Mouse (Mus musculus): ENCODE measurements around the gene Chrdl1. TPM values are rescaled to one million over a fixed set of nuclear protein-coding genes. Genes with fewer than 3 reads are reported as not detected.

The Chrdl1 gene
- total RNA-seq (2015; ENCODE audit: low replicate concordance) (1.3 and 2.2 TPM in 2 replicates), total RNA-seq (2017; ENCODE audit: low replicate concordance) (2.6 and 11.0 TPM in 2 replicates)

GRCm38 (mm10) chrX:143393791-143394369 lies at the start of gene Chrdl1:
Gene Chrdl1, minus strand, starts transcription at chrX:143394262.
- no peak for ATAC-seq (replicated peaks; ENCODE audit: low FRiP score, poor library complexity, severe bottlenecking)

- ATAC-seq (replicated peaks; ENCODE audit: low FRiP score, poor library complexity, severe bottlenecking): no peak
These were observed 48.6 kb upstream of the Chrdl1 start for GRCm38 (mm10) chrX:143442638-143443037.

GRCm38 (mm10) chrX:143404601-143405000 lies 10.5 kb upstream of the Chrdl1 start:
- no peak for ATAC-seq (replicated peaks; ENCODE audit: low FRiP score, poor library complexity, severe bottlenecking)

DNA sequence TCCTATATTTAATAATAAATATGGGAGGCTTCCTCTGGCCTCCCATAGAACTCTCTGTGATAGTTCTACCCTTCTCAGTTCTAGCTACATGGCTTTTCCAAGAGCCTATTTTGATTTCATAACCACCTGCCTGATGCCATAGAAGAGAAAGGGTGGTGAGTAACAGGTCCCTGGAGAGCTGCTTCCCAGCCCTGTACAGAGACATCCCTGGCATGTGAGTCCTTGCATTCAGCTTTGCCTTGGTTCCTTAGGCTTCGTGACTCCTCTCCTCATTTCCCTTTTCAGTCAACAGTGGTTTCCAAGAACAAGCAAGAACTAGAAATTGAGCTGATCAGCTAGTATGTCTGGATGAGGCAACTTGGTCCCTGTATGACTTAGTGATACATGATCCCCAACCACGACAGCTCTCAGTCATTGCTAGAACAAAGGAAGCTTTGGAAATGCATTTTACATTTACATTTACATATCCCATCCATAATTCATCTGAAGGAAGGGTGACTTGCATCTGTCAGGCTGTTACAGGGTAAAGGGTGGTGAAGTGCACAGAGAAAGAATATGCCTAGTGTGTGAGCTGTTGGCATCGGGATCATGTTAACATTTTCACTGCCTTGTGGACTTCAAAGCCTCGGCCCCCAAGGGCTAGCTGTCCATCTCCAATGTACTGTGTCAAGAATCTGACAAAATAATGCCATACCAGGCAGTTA lies 27.7 kb downstream of the Chrdl1 start:
- no peak for ATAC-seq (replicated peaks; ENCODE audit: low FRiP score, poor library complexity, severe bottlenecking)

GRCm38 (mm10) chrX:143347227-143347626 lies 46.8 kb downstream of the Chrdl1 start:
- ATAC-seq (replicated peaks; ENCODE audit: low FRiP score, poor library complexity, severe bottlenecking): no peak

- no peak for ATAC-seq (replicated peaks; ENCODE audit: low FRiP score, poor library complexity, severe bottlenecking)
These were observed 47.3 kb downstream of the Chrdl1 start for GRCm38 (mm10) chrX:143346739-143347138.

- no peak for ATAC-seq (replicated peaks; ENCODE audit: low FRiP score, poor library complexity, severe bottlenecking)
These were observed 49.3 kb downstream of the Chrdl1 start for GRCm38 (mm10) chrX:143344509-143345495.

DNA sequence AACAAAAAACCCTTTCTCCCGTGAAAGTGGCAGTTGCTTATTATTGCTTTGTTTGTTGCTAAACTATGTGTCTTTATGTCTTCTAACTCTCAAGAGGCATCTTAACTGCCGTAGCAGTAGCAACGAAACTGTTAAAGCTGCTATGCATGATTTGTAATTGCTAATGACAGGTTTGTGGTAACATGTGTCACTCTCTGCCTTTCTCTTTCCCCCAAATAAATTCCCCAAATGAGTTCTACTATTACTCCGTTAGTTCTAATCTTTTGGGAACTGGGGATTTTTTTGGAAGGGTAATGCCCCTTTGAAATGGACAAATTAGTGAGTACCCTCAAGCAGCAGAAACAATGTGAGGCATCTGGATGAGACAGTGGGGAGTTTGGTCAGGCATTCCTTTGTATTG lies 55.9 kb downstream of the Chrdl1 start:
- ATAC-seq (replicated peaks; ENCODE audit: low FRiP score, poor library complexity, severe bottlenecking): no peak

DNA sequence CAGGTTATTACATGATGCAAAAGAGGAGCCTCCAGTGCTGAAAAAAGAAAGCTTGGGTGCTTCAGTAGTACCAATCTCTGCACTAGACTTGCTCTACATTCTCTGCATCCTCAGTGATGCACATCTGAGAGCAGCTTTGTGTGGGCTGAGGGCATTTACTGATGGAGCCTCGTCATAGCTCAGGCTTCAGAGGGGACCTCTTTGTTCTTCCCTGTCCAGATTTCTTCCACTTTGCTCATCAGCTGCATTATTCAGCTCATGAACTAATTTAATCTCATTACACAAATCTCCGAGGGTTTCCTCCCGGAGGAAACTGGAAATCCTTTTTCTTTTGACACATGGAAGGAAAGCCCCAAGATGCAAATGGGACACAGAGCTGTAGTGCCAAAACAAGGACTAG lies 56.5 kb downstream of the Chrdl1 start:
- no peak for ATAC-seq (replicated peaks; ENCODE audit: low FRiP score, poor library complexity, severe bottlenecking)

GRCm38 (mm10) chrX:143336661-143337060 lies 57.4 kb downstream of the Chrdl1 start:
- no peak for ATAC-seq (replicated peaks; ENCODE audit: low FRiP score, poor library complexity, severe bottlenecking)

GRCm38 (mm10) chrX:143335846-143336245 lies 58.2 kb downstream of the Chrdl1 start:
- ATAC-seq (replicated peaks; ENCODE audit: low FRiP score, poor library complexity, severe bottlenecking): no peak

GRCm38 (mm10) chrX:143313166-143313565 lies 80.9 kb downstream of the Chrdl1 start:
- ATAC-seq (replicated peaks; ENCODE audit: low FRiP score, poor library complexity, severe bottlenecking): no peak

- no peak for ATAC-seq (replicated peaks; ENCODE audit: low FRiP score, poor library complexity, severe bottlenecking)
These were observed 99.3 kb downstream of the Chrdl1 start for GRCm38 (mm10) chrX:143294726-143295125.

DNA sequence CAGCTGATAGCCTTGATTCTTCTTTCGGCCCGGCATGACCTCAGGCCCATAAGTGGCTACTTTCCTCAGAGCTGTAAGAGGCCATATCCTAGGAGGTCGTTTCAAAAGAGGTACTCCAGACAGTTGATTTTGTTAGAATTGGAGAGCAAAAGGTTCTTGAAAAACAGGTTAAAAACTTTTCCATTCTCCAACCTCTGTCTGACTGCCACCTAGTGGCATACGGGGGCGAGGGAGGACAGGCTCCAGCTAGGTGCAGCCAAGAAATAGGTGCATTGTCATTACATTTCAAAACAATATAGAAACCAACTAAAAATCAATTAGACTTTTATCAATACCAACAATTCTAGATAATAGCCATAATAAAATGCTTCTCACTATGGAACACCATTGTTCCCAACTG lies 118.9 kb downstream of the Chrdl1 start:
- no peak for ATAC-seq (replicated peaks; ENCODE audit: low FRiP score, poor library complexity, severe bottlenecking)

GRCm38 (mm10) chrX:143250709-143251108 lies 143.4 kb downstream of the Chrdl1 start:
- no peak for ATAC-seq (replicated peaks; ENCODE audit: low FRiP score, poor library complexity, severe bottlenecking)

Other genes with a start within 250 kb of the Chrdl1 start
- not detected in 2 replicates for gene Pak3, start 124.3 kb upstream of the Chrdl1 start, total RNA-seq (2015; ENCODE audit: low replicate concordance)
- gene Pak3, start 124.3 kb upstream of the Chrdl1 start, total RNA-seq (2017; ENCODE audit: low replicate concordance): not detected in 2 replicates

All from erythroid progenitor cell, adult 5-6 weeks (primary cell).